Mouse (Mus musculus): ENCODE measurements at regions not wholly inside any gene's neighbourhood (a gene's known extent, or its start where the extent isn't known, plus 50 kb on each side); places are given as distances from the start of the nearest gene placed in this dataset.

DNA sequence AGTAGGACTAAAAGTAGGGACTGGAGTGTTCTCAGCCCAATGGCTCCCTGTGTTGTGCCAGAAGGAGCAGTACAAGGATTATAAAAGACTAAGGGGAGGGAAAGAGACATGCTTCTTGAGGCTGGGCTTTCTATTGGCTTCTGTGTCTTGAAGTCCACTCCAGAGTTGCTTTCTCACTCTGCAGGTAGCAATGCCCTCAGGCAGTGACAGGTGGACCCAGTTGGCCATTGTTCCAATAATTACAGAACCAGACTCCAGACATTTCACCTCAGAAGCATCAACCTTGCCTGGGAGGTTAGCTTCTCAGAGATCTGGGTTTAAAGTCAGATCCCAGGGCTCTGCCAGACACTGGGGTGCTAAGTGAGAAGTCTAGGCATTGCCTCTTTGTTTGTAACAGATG, 136.3 kb upstream of the Tll1 start:
- no peak for DNase-seq

DNA sequence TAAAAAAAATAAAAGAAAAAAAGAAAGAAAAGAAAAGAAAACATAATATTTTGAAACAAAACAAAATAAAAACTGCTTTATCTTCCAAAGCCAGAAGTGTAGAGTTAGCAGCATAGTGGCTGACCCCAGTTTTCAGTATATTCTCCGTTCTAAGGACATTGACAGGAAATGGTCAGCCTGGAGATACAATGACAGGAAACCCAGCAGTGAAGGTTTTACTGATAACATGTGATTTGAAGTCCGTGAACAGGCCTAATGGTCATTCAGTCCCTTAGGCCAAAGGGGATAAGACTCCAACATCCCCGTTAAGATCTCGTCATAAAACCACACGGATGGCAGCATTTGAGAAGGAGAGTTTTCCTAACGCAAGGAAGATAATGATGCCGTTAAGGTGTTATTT, 131.3 kb upstream of the Tll1 start:
- peak in 1 of 2 experiments; percentile 35 for DNase-seq

DNA sequence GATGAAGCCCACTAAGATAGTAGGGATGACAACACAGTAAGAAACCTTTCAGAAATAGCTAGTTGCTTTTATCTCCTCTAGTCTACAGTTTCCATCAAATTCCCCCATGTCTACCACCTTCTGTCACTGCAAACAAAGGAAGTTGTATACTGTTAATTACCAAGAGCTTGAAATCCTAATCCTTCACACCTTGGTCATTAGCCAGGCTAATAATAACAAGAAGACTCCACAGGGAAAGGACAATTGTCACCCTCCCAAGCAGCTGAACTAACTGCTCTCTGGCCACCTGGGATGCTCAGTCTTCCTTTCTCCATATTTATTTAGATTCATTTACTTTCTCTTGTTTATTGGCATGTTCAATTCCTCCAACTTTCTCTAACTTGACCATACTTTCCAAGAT, 130.5 kb upstream of the Tll1 start:
- DNase-seq = no peak

DNA sequence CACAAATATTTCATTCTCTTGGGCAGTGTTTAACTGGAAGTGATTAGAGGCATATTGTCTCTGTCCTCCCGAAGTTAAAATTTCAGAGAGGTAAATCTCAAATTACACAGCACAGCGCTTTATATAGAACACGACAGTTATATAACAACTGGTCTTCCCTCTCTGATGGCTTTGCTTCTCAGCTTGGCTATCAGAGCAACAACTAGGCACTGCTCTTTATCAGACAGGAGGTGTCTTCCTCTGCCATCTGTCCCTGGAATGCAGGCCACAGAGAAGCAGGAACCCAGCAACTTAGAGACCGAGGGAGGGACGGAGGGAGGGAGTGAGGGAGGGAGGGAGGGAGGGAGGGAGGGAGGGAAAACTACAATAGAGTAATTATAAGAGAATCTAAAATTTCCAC, 129.4 kb upstream of the Tll1 start:
- no peak for DNase-seq

DNA sequence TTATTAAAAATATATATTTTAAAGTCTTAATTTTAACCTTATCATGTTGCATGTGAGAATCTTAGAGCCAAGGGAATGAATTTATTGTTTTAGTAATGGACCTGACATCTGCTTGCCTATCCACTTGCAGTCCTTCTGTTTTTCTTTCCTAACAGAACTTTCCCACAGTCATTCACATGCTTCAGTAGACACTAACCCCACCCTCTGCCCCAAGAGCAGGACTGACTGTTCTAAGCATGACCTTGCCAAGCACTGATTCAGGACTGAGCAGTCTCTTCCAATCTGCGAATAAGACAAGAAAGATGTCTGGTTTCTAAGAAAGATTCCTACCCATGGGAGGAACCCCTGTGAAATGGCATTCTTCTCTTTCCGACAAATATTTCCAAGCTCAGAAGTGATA, 117.9 kb upstream of the Tll1 start:
- DNase-seq = no peak

DNA sequence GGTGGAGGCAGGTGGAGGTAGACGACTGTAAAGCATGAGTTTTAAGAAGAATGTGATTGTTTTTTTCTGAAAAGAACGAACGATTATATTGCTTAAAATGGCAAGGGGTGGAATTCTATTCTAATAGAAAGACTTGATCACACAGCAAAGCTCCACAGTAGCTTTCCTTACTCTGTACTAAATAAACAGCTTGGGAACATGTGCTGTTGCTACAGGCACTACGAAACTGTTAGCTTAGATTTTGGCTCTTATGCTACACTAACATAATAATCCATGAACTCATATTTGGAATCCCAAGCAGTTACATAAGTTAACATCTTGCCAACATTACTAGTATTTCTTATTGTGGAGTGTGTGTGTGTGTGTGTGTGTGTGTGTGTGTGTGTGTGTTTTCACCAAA, 114.3 kb upstream of the Tll1 start:
- DNase-seq = no peak

DNA sequence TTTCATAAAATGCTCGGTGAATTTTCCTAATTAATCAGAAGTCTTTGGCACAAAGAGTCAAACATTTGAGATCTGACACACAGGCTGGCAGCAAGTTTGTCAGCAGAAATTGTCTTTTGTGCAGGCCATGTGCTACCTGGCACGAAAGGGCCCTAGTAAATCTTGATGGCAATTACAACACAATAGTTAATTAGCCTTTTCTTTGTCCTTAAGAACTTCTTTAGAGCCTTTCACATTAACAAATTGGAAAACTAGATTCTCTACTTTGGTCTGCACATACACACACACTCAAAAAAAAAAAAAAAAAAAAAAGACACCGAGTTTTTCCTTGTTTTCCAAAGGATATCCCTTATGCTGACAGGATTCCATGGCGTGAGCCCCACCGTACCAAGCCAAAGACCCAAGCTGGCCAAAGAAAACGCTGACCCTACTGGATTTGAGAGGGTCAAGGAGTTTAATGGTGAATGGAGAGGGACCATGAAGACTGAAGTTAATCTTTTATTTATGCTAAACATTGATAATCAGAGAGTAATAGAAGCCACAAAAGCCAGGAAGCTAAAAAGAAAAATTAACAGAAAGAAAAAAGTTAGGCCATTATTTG, 113.2 kb upstream of the Tll1 start:
- no peak for DNase-seq

DNA sequence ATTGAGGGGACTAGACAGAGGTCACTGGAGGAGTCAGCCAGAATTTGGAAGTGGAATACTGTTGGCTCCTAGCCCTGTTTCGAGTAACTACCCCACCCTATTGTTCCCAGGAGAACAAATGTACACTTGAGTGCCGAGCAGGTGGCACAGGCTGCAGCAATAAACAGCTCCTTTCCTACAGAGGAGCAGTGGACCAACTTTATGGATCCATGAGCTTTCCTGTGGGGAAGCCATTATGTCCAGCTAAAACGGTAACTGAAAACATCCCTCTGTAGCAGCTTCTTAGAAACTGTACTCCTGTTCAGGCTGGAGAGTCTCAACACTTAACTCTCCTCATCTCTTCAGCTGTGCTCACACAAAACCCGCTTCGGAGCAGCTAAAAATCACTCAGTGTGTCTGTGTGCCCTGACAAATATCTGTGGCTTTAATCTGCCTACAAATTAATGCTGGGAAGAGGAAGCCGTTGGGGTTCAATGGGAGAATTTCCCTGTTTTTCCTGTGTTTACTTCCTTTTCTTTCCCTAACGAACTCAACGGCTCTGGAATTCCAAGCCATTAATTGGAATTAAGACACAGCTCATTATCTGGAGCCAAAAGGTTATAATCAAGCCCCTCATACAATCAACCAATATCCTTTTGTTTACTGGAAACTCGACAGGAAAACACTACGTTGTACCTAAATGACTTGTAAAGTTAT, 112.6 kb upstream of the Tll1 start:
- DNase-seq = peak; percentile 43 to 50

DNA sequence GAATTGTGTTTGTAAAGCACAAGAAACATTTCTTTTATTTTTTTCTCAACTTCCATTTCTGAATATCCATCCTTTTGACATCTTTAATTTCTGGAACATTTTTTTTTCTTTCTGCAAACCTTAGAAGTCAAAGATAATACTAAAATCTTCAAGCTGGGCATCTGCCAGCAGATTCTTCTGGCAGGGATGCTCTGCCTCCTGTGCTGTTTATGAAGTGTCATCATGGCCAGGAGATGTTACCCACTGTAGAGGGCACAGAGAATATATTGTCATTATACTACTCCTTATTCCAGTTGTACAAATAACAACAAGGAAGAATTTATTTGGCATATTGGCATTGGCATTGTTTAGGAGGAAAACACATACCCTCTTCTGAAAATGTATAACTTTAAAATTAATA, 111.7 kb upstream of the Tll1 start:
- DNase-seq = no peak

DNA sequence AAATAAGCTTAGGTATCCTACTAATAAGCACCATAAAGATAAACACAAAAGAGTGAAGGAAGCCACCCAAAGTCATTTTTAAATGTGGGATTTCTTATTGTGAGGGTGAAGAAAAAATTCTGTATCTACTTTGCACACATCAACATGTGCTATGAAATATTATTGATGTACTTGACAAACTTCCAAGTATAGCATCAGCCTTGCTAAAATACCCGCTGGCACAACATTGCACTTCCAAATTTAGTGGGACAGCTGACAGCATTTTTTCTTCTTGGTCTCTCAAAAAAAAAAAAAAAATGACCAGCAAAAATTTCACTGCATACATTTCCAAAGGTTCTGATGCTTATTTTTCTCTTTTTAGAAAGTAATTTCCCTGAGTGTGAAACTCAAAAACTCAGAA, 101.9 kb upstream of the Tll1 start:
- DNase-seq = no peak

DNA sequence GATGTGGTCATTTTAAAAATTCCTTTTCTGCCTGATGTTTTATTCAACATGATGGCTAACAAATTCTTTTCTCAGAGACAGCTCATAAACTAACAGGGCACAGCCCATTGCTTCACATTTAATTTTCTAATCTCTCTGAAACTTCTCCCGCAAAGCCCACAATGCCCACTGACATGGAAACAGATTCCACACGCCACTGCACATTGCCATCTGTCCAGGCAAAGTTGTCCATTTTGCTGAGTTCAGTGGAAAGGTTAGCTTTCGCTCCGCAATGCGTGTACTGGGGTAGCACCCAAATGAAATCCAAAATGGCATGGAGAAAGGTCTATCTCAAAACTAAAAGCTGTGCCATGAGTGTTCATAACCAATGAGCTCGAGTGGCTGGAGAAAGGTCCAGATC, 76.7 kb upstream of the Tll1 start:
- DNase-seq = no peak

DNA sequence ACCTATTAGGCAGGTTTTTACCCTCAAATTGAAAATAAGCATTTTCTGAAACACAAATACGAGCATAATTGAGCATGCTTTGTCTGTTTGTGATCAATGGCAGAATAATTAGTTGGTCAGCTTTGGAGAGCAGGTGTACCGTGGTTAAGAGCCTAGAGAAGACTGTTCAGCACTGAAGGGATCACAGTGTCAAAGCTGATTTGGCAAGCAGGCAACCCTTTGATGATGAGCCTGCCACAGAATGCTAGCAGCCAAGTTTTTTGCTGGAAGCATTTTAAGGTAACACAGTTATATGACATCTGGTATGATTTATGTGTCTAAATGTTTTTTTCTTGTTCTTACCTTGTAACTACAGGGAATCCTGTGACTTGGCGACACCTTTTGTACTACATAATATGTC, 75.5 kb upstream of the Tll1 start:
- peak; percentile 6 to 13 for DNase-seq

DNA sequence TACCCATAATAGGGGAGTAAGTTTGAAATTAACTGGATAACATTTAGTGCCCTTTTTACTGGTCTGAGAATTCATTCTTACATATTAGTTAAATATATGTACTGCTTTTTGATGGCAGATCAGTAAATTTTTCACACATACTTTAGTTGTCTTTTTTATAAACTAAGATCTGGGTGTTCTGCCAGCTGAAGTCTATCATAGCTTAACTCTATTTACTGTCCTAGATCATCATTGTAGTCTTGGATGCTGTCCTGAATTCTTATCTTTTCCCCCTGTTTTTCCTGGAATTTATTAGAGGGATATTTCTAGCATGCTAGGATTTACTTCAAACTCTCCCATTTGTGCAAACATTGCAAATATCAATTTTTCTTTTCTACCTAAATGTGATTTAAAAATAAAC, 74.3 kb upstream of the Tll1 start:
- DNase-seq = no peak

DNA sequence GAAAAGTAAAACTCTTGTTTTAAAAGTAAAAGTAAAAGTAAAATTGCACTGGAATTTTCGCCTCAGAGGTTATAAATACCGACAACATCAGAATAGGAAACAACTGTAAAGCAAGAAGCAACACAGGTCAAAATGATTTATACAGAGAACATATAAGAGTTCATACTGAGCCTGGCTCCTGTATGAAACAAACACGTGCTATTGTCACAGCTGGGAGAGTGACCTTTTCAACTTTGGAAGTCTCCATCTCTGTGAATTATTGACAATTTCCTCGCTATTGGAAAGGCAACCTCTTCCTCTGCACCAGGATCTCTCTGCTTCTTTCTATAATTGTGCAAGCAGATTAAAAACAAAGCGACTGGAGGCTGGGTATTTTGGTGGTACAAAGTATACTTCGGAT, 70.0 kb upstream of the Tll1 start:
- DNase-seq = peak; percentile 32 to 59

DNA sequence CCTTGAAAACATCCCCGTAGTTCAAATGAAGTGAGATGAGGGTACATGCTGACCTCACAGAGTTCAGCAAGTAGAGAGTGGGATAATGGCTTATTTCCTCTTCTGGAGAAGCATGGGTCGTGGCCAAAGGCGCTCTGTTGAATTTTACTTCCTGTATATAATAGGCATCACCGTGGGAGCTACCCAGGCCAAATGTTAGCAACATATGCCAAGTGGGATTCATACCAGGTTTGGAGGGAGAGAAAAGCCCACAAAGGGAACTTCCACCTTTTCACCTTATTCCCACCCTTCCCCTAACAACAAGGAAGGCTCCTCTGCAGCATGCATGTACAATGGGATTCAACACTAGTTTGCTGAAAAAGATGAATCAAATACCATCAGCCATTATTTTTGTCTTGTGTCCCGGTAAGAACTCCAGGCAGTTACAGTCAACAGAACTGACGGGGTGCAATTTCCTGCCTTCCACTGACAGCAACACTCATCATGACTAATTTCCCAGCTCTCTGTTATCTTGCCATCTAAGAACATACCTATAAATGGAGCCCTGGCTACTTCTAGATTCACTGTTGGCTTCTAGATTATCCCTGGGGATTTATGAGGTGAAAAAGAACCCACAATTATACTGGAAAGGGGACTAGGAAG, 59.4 kb upstream of the Tll1 start:
- DNase-seq = peak; percentile 11 to 44

All from kidney, postnatal 36 days (tissue).